Mouse (Mus musculus) CD4-positive, CD25-positive, alpha-beta regulatory T cell, adult 4 months (primary cell): ENCODE results near the gene Tekt1. TPM values are rescaled to one million over a fixed set of nuclear protein-coding genes. Genes with fewer than 3 reads are reported as not detected.
"Not testable (repeated sequence)": the region's sequence is repeated elsewhere in the genome, so short reads cannot be mapped to it uniquely, and the experiment has no call there.

Experiments used
- ATAC-seq: one replicate; pipeline ENCODE4 v1.8.0; 2017
- polyA plus RNA-seq, 2 experiments: library from polyadenylated mRNA; unstranded; fragments of 100-300 nt; shearing (Covaris generic); gene quantifications; one replicate each; pipeline ENCODE4 v1.2.1; 2017

Gene Tekt1
- polyA plus RNA-seq, 2 experiments from 2014 or later, result not detected

GRCm38 (mm10) chr11:72389407-72390142, 27.3 kb upstream of the Tekt1 start:
- no peak for ATAC-seq

- no peak for ATAC-seq
These were observed 25.9 kb upstream of the Tekt1 start for GRCm38 (mm10) chr11:72388113-72388529.

- ATAC-seq, result no peak
These were observed 17.1 kb upstream of the Tekt1 start for GRCm38 (mm10) chr11:72379351-72379750.

GRCm38 (mm10) chr11:72378222-72378621, 16.0 kb upstream of the Tekt1 start:
- no peak for ATAC-seq

GRCm38 (mm10) chr11:72376562-72376961, 14.3 kb upstream of the Tekt1 start:
- no peak for ATAC-seq

- ATAC-seq, result no peak
These were observed 7.8 kb upstream of the Tekt1 start for GRCm38 (mm10) chr11:72369904-72370672.

- no peak for ATAC-seq
These were observed 5.9 kb upstream of the Tekt1 start for GRCm38 (mm10) chr11:72367934-72368674.

- no peak for ATAC-seq
These were observed 3.9 kb upstream of the Tekt1 start for GRCm38 (mm10) chr11:72366126-72366525.

GRCm38 (mm10) chr11:72364526-72364925, 2.3 kb upstream of the Tekt1 start:
- no peak for ATAC-seq

GRCm38 (mm10) chr11:72363523-72364240, 1.4 kb upstream of the Tekt1 start:
- no peak for ATAC-seq

GRCm38 (mm10) chr11:72361385-72362346, 576 bp downstream of the Tekt1 start:
- ATAC-seq, result no peak

- no peak for ATAC-seq
These were observed 7.1 kb downstream of the Tekt1 start for GRCm38 (mm10) chr11:72354971-72355728.

GRCm38 (mm10) chr11:72353186-72353585, 9.1 kb downstream of the Tekt1 start:
- ATAC-seq, result no peak

GRCm38 (mm10) chr11:72352272-72352671, 10.0 kb downstream of the Tekt1 start:
- no peak for ATAC-seq

- no peak for ATAC-seq
These were observed 12.6 kb downstream of the Tekt1 start for GRCm38 (mm10) chr11:72349652-72350051.

- no peak for ATAC-seq
These were observed 13.2 kb downstream of the Tekt1 start for GRCm38 (mm10) chr11:72349016-72349415.

GRCm38 (mm10) chr11:72348563-72348962, 13.7 kb downstream of the Tekt1 start:
- no peak for ATAC-seq

- ATAC-seq, result no peak
These were observed 17.8 kb downstream of the Tekt1 start for GRCm38 (mm10) chr11:72344486-72344885.

- ATAC-seq, result no peak
These were observed 18.3 kb downstream of the Tekt1 start for GRCm38 (mm10) chr11:72343904-72344303.

- ATAC-seq, result not testable (repeated sequence)
These were observed 19.0 kb downstream of the Tekt1 start for GRCm38 (mm10) chr11:72343238-72343625.
